Comparison of ENCODE assay signal across 16 mouse cellular contexts in the genomic region with DNA sequence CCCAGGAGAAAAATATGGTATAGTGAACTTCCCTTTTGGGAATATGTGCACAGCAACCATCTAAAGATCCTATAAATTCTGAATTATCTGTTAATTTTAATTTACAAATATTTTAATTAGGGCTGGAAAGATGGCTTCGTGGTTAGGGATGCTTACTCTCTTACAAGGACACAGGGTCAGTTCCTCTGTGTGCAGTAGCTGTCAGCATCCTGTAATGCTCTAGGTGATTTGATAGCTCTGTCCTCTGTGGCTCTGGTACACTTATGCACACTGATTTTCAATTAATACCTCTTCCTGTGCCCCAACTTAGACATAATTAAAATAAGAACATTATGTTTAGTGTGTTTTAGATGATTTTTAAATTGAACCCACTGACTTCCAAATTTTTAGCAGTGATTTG.
"Had no signal": no experiment of that assay in that cellular context is flagged by ENCODE, and none has a peak within 500 bp of the region (broad histone marks: within the 10 kb centered on the region; RNA-seq: fewer than 3 reads in every experiment).

No protein-coding gene starts in this region.

- H3K4me1 ChIP-seq: embryonic facial prominence, embryonic 10.5 days; embryonic facial prominence, embryonic 12.5 days; embryonic facial prominence, embryonic 13.5 days; embryonic facial prominence, embryonic 15.5 days; forebrain, embryonic 10.5 days; forebrain, embryonic 12.5 days; forebrain, embryonic 13.5 days; forebrain, embryonic 15.5 days had no signal

- H3K27me3 ChIP-seq: embryonic facial prominence, embryonic 12.5 days; embryonic facial prominence, embryonic 13.5 days; embryonic facial prominence, embryonic 15.5 days; forebrain, embryonic 12.5 days; forebrain, embryonic 13.5 days; forebrain, embryonic 15.5 days had no signal

- H3K9ac ChIP-seq: embryonic facial prominence, embryonic 12.5 days; embryonic facial prominence, embryonic 13.5 days; embryonic facial prominence, embryonic 15.5 days; forebrain, embryonic 12.5 days; forebrain, embryonic 13.5 days; forebrain, embryonic 15.5 days; forebrain, postnatal 0 days had no signal

- H3K4me3 ChIP-seq: embryonic facial prominence, embryonic 10.5 days; embryonic facial prominence, embryonic 12.5 days; embryonic facial prominence, embryonic 13.5 days; embryonic facial prominence, embryonic 15.5 days; erythroblast, embryonic 14.5 days; forebrain, embryonic 10.5 days; forebrain, embryonic 12.5 days; forebrain, embryonic 13.5 days; forebrain, embryonic 15.5 days; gastrocnemius, adult 2 months; heart, adult 2 months had no signal

- H3K27ac ChIP-seq: embryonic facial prominence, embryonic 10.5 days; embryonic facial prominence, embryonic 12.5 days; embryonic facial prominence, embryonic 13.5 days; embryonic facial prominence, embryonic 15.5 days; forebrain, embryonic 10.5 days; forebrain, embryonic 12.5 days; forebrain, embryonic 13.5 days; forebrain, embryonic 15.5 days; gastrocnemius, adult 2 months; heart, adult 2 months had no signal

- H3K4me2 ChIP-seq: embryonic facial prominence, embryonic 12.5 days; embryonic facial prominence, embryonic 13.5 days; embryonic facial prominence, embryonic 15.5 days; forebrain, embryonic 12.5 days; forebrain, embryonic 13.5 days; forebrain, embryonic 15.5 days had no signal

- H3K36me3 ChIP-seq: embryonic facial prominence, embryonic 10.5 days; embryonic facial prominence, embryonic 12.5 days; embryonic facial prominence, embryonic 13.5 days; embryonic facial prominence, embryonic 15.5 days; forebrain, embryonic 10.5 days; forebrain, embryonic 12.5 days; forebrain, embryonic 15.5 days had no signal

- DNase-seq: gastrocnemius, postnatal 14 days; gastrocnemius, postnatal 25 days; gastrocnemius, postnatal 36 days; heart, adult 11 months; heart, adult 2 months had no signal

- H3K9me3 ChIP-seq: embryonic facial prominence, embryonic 10.5 days; embryonic facial prominence, embryonic 12.5 days; embryonic facial prominence, embryonic 13.5 days; embryonic facial prominence, embryonic 15.5 days; forebrain, embryonic 10.5 days; forebrain, embryonic 12.5 days; forebrain, embryonic 13.5 days; forebrain, embryonic 15.5 days had no signal
